Mouse (Mus musculus) 416B (cell line): ENCODE results near the gene Ttll1.
"Not testable (repeated sequence)": the region's sequence is repeated elsewhere in the genome, so short reads cannot be mapped to it uniquely, and the experiment has no call there.

Source experiments
- DNase-seq: peaks from one replicate; pipeline ENCODE4 v3.0.0; 2011; ENCODE audit warnings: low read depth

Gene Ttll1

DNA sequence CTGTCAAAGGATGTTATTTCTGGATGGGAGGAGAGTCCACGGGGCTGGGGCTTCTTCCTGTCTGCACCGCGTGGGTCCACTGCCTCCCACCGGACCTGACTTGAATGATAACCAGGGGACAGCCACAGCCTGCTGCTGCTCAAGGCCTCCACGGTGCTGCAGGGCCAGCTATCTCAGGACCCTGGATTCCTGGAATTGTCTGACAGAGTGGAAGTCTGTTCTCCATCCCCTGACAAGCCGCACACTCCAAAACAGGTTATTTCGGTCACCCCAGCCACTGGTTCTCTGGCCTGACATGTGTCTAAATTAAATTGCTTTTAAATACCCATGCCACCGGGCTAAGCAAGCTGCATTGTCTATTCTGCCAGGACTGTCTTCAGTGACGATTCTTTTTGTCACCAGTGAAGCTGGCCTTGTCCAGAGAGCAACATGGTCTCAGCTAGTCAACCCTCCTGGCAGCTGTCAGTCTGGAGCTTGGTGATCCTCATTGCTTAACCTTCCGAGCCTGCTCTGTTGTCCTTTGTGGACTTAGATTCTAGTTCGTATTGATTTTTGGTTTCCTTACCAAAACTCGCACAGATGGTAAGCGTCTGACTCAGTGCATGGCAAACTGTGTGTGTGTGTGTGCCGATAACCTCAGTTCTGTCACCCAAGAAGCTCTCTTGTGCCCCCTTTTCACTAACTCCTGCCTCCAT is 13.1 kb upstream of the Ttll1 start:
- DNase-seq, result no peak

DNA sequence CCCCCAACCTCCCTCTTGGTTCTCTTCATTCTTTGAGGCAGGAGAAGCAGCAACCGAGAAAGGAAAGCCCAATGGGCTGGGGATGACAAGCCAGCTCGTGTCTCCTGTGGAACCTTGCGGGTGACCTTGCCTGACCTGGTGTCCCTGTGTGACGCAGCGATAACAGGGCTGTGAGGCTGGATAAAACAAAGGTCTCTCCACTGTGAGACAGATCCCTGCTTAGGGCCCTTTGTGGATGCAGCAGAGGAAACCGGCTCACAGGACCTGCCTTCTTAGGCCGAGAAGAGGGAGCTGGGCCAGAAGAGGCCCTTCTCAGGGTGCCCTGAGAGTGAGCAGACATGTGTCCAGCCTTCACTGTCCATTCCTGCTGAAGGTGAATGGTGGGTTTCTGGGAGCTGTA is 12.5 kb upstream of the Ttll1 start:
- no peak for DNase-seq

DNA sequence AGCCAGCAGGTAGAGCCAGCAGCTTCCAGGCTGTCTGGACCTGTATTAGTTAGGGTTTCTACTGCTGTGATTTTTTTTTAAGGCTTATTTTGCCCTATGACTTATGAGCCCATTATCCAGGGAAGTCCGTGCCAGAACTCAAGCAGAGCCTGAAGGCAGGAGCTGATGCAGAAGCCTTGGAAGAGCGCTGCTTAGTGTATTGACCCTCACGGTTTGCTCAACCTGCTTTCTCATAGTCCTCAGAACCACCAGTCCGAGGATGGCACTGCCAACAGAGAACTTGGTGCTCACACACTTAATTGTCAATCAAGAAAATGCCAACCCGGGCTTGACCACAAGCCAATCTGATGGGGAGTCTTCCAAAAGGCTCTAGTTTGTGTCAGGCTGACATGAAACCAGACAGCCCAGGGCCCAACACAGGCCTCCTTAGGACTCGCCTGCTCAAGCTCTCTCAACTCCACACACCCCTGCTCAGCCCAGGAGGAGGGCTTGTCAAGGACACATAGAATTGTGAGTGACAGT is 10.2 kb upstream of the Ttll1 start:
- DNase-seq, result no peak

- peak; percentile 71 for DNase-seq
Measured at GRCm38 (mm10) chr15:83518215-83519048, 7.7 kb upstream of the Ttll1 start.

DNA sequence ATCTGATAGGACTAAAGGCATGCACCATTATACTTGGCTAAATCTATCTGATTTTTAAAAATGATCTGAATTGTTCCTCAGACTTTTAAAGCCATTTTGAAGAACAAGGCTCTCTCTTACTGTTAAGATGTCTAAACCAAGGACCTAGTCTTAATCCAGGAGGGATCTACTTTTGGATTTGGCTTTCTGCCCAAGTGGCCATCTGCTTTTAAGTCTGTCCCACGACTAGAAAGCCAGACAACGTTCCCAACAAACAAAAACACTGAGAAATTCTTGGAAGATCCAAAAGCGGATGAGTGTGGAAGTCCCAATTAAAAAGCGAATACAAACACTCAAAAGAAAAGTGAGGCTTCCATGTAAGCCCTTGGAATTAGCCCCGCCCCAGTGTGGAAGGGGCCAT is 4.3 kb upstream of the Ttll1 start:
- no peak for DNase-seq

- DNase-seq, result peak; percentile 22
Measured at GRCm38 (mm10) chr15:83512489-83513281, 2.0 kb upstream of the Ttll1 start.

DNA sequence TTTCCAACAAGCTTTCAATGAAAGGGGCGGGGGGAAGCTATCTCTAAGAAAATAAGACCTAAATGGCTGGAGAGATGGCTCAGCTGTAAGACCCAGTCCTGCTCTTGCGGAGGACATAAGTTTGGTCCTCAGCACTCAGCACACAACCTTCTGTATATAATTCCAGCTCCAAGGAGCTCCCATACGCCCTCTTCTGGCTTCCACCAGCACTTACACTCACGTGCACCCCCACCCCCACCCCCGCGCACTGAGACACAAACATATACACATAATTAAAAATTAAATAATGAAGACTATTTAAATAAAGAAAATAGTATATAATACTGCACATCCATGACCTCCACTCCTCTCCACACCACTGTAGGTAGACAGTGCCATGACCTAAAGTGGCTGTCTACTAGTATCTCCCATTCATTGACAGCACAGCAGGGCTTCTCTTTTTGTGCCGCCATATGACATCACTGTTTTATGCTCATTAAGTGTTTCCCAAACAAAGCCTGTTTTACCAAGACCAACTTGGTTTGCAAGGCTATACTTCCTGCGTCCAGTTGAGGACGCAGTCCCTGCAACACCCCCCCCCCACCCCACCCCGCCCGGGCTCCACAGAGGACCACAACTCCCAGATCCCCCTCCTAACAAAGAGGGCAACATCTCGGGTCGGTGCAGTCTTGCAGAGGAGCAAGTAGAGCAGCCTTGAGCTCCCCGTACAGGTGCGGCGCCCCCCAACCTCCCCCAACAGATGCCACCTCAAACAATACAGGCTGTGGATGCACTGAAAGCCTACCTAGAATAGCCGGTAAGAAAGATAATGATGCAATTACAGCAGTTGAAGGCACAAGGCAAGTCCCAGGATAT is 516 bp downstream of the Ttll1 start:
- no peak for DNase-seq

DNA sequence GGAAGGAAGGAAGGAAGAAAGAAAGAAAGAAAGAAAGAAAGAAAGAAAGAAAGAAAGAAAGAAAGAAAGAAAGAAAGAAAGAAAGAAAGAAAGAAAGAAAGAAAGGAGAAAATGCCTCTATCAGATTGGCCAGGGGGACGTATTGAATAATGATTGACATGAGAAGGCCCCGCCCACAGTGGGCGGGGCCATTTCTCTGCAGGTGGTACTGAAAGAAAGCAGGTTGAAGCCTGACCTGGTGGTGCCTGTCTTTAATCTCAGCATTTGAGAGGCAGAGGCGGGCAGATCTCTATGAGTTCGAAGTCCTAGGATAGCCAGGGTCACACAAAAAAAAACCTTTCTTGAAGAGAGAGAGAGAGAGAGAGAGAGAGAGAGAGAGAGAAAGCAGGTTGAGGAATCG is 9.2 kb downstream of the Ttll1 start:
- DNase-seq, result not testable (repeated sequence)

GRCm38 (mm10) chr15:83500352-83500751 is 10.3 kb downstream of the Ttll1 start:
- DNase-seq, result peak; percentile 57

DNA sequence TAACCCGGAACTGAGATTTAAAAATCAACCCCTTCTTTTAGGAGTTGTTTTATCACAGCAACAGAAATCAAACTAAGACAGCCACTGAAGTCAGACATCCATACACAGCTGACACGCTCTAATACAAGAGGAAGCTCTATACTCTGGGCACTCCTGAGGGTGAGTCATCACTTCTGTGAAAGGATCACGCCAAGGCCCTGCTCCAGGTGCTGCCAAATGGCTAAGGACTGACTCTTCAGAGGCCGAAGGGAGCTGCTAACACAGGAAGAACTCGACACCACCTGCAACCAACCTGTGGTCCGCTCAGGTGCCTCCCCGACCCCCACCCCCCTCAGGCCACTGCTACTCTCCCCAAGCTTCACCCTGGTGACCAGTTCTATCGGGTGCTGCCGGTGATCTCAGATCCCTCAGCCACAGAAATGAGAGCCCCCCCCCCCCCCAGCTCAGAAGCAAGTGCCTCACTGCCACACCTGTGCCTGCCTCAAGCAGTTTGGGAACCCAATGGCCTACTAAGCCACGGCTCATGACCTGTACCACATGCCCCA is 11.4 kb downstream of the Ttll1 start:
- peak; percentile 25 for DNase-seq

GRCm38 (mm10) chr15:83497299-83497698 is 13.4 kb downstream of the Ttll1 start:
- DNase-seq, result peak; percentile 29

- no peak for DNase-seq
Measured at GRCm38 (mm10) chr15:83495787-83496367, 14.8 kb downstream of the Ttll1 start.

- no peak for DNase-seq
Measured at GRCm38 (mm10) chr15:83495195-83495594, 15.5 kb downstream of the Ttll1 start.

- DNase-seq, result no peak
Measured at GRCm38 (mm10) chr15:83494572-83494920, 16.1 kb downstream of the Ttll1 start.

DNA sequence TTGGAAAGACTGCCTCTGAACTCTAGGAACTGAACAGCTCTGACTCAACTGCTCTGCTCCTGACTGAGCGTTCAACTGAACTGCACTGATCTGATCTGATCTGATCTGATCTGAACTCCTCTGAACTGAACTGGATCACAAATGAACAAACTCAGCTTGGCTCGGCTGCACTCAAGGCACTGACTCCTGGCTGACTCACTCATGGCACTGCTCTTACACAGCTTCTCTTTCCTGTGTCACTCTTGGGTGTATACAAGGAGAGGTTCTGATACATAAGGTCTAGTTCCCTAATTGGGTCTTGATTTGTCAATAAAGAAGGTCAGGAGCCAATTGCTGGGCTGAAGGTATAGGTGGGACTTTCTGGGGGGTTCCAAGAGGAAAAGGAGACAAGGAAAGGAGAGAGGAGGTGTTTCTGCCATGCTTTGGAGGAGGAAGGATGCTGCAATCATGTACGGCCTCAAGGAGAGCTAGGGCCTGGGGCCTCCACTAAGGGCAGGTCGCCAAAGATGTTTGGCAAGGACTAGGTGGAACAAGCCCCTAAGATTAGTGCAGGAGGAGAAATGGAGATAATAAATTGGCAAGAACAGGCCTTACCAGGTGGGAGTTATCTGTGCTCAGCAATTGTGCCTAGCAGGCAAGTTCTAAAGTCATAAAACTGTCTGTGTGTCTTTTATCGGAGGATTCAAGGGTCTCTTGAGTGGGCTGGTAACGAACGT is 16.7 kb downstream of the Ttll1 start:
- DNase-seq, result peak; percentile 51

- DNase-seq, result no peak
Measured at GRCm38 (mm10) chr15:83491891-83492290, 18.8 kb downstream of the Ttll1 start.

DNA sequence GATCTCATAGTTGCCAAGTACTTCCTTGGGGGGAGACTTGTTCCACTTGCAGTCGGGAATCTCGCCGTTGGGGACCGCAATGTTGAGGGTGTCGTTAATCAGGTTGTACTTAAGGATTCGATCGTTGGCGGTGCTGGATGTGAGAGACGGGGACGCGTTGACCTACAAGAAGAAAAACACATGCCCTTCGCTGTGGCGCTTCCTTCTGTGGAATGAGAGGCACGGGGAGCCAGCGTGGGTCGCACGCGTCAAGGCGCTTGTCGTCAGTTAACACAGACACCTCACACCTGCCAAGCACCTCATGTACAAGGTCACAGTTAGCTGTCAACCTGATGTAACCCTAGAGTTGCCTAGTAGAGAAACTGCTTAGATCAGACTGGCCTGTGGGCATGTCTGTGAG is 21.2 kb downstream of the Ttll1 start:
- DNase-seq, result no peak

DNA sequence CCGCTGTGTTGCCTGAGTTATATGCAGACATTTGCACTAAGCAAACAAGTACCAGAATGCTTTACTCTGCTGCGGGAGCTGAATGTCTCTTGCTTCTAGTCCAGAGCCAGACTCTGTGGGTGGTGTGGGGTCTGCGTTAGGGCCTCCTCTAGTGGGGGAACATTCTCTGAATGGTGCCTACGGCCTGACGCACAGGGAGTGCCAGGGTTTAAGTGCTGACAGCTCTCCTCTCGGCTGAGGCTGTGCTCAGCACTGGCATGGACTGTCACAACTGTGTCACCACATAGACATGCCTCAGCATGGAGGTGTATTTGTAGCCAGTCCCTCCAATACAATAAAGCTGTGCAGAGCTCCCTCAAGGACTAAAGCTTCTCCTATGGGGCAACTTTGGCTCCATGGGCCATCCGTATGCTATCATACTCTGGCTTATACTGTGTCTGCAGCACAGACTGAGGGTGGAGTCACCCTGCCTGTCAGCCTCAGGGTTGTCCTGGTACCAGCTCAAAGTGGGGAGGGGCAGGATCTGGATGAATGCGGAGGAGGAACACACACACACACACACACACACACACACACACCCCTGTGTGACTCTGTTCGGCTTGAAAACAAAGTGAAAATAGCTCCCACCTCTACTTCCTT is 23.1 kb downstream of the Ttll1 start:
- DNase-seq, result no peak

- no peak for DNase-seq
Measured at GRCm38 (mm10) chr15:83484311-83484710, 26.4 kb downstream of the Ttll1 start.

DNA sequence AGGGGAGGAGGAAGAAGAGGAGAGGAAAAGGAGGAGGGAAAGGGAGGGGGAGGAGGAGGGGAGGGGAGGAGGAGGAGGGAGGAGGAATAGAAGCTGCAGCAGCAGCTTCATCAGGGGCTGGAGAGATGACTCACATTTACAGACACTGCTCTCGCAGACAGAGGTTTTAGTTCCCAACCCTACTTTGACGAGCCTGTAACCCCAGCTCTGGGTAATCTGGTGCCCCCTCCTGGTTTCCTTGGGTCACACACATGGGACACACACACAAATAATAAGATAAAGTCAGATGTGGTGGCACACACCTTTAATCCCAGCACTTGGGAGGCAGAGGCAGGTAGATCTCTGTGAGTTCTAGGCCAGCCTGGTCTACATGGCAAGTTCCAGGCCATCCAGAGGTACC is 27.2 kb downstream of the Ttll1 start:
- DNase-seq, result peak; percentile 87
